Mouse (Mus musculus): ENCODE results near the gene Sbk3. TPM values are rescaled to one million over a fixed set of nuclear protein-coding genes. Genes with fewer than 3 reads are reported as not detected.
"Not testable (repeated sequence)": the region's sequence is repeated elsewhere in the genome, so short reads cannot be mapped to it uniquely, and the experiment has no call there.

Gene Sbk3
- 0.05 and 0.25 TPM in 2 replicates for polyA plus RNA-seq (2015; fragmentation: Nextera tagmentation; extraction: Ambion mirVana)

GRCm38 (mm10) chr7:4971068-4971467 lies at the start of gene Sbk3:
TSS of gene Sbk3 (minus strand) at chr7:4971168.
- no peak within 1 kb of the TSS for H3K9ac ChIP-seq
- H3K27ac ChIP-seq (replicated peaks), result no peak within 1 kb of the TSS
- ATAC-seq (ENCODE audit: insufficient number of reproducible peaks, low FRiP score, low TSS enrichment, low read depth), result no peak
- H3K4me2 ChIP-seq (replicated peaks), result no peak within 1 kb of the TSS
- no peaks in the 10 kb centered on the region for H3K27me3 ChIP-seq
- no peaks in the 10 kb centered on the region for H3K36me3 ChIP-seq
- H3K9me3 ChIP-seq (replicated peaks), result no peaks in the 10 kb centered on the region
- no peak within 1 kb of the TSS for H3K4me3 ChIP-seq (replicated peaks)
- WGBS, result 45% methylated on average over 6 of the region's 6 CpGs
- no peaks in the 10 kb centered on the region for H3K4me1 ChIP-seq

GRCm38 (mm10) chr7:5020685-5021084 lies 49.7 kb upstream of the Sbk3 start:
- H3K27ac ChIP-seq (replicated peaks), result peak overlapping the region; percentile 98
- H3K4me3 ChIP-seq (replicated peaks), result peak overlapping the region; percentile 89
- 0% methylated on average over 12 of the region's 15 CpGs for WGBS
- H3K9ac ChIP-seq, result peak overlapping the region; percentile 89
- no peak; the same call in 1 of the 2 replicates for ATAC-seq (ENCODE audit: insufficient number of reproducible peaks, low FRiP score, low TSS enrichment, low read depth)
- H3K9me3 ChIP-seq (replicated peaks), result no peaks in the 10 kb centered on the region
- peak overlapping the region; percentile 66 for H3K4me2 ChIP-seq (replicated peaks)
- H3K36me3 ChIP-seq, result peaks cover 51% of the 10 kb centered on the region
- H3K4me1 ChIP-seq, result peaks cover 23% of the 10 kb centered on the region
- no peaks in the 10 kb centered on the region for H3K27me3 ChIP-seq

DNA sequence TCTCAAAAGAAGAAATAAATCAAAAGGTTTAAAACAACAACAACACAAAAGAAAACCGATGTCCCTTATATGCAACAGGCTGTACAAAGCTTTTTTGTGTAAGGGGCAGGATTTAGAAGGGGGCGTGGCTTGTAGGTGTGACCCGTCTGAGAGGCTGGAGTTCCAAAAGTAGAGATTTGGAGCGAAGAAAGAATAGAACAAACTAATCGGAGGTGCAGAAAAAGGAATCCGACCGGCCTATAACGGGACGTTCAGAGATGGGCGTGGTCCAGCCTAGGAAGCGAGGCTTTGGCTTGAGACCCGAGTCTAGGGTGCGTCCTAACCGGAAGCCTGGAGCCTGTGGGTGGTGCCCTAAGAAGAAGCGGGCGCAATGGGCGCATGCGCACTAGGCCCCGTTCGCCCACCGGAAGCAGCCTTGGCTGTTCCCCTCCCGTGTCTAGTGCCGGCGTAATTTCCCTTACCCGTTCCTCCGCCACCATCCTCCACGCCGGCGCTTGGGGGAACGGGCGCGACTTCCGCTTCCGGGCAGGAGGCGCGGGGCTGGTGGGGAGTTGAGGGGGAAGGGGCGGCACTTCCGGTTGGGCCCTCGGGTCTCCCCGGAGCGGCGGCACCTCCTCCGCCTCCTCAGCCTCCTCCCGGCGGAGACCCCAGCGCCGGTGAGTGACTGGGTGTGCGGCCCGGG lies 49.2 kb upstream of the Sbk3 start, which contains the start of the genes Zfp865 and Ccdc106:
TSS of gene Zfp865 (plus strand) at position 377 of the 682 bp plus-strand sequence.
TSS of gene Ccdc106 (plus strand) at position 554 of the 682 bp plus-strand sequence.
- no peaks in the 10 kb centered on the region for H3K9me3 ChIP-seq (replicated peaks)
- H3K27ac ChIP-seq (replicated peaks), result peak within 1 kb of the TSS; percentile 98
- peak; percentile 91 for ATAC-seq (ENCODE audit: insufficient number of reproducible peaks, low FRiP score, low TSS enrichment, low read depth)
- under 1% methylated on average over 42 of the region's 49 CpGs for WGBS
- peak within 1 kb of the TSS; percentile 66 for H3K4me2 ChIP-seq (replicated peaks)
- peak within 1 kb of the TSS; percentile 89 for H3K9ac ChIP-seq
- peaks cover 23% of the 10 kb centered on the region for H3K4me1 ChIP-seq
- H3K4me3 ChIP-seq (replicated peaks), result peak within 1 kb of the TSS; percentile 89
- H3K36me3 ChIP-seq, result peaks cover 46% of the 10 kb centered on the region
- H3K27me3 ChIP-seq, result no peaks in the 10 kb centered on the region

DNA sequence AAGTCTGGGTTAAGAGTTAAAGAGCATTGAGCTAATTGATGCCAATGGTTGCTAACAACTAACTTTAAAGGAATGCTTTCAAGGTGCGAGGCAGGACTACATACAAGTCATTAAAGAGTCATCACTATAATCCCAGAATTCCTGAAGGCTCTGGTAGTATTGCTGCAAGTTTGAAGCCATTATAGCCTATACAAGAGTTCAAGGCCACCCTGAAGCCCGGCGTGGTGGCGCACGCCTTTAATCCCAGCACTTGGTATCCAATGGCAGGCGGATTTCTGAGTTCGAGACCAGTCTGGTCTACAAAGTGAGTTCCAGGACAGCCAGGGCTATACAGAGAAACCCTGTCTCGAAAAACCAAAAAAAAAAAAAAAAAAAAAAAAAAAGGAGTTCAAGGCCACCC lies 48.6 kb upstream of the Sbk3 start:
- H3K4me1 ChIP-seq, result peaks cover 23% of the 10 kb centered on the region
- WGBS, result 29% methylated on average over 8 of the region's 8 CpGs
- ATAC-seq (ENCODE audit: insufficient number of reproducible peaks, low FRiP score, low TSS enrichment, low read depth), result not testable (repeated sequence)

DNA sequence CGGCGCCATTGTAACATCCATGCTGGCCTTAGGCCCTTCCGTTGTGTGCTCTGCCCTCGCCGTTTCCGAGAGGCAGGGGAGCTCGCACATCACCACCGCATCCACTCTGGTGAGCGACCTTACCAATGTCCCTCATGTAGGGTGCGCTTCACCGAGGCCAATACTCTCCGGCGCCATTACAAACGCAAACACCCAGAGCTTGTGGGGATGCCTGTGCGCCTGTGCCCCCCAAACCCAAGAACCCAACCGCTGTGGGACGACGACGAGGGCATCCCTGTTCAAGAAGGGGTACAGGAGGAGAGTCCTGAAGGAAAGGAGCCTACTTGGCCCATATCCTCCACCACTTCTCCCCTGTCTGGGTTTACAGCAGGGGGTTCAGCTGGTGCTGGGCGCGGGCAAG lies 47.0 kb upstream of the Sbk3 start:
- H3K4me1 ChIP-seq, result peaks cover 18% of the 10 kb centered on the region
- H3K9me3 ChIP-seq (replicated peaks), result no peaks in the 10 kb centered on the region
- no peaks in the 10 kb centered on the region for H3K27me3 ChIP-seq
- peaks cover 25% of the 10 kb centered on the region for H3K36me3 ChIP-seq
- no peak overlapping the region for H3K27ac ChIP-seq (replicated peaks)
- no peak overlapping the region for H3K4me2 ChIP-seq (replicated peaks)
- 96% methylated on average over 21 of the region's 21 CpGs for WGBS
- no peak for ATAC-seq (ENCODE audit: insufficient number of reproducible peaks, low FRiP score, low TSS enrichment, low read depth)
- H3K9ac ChIP-seq, result no peak overlapping the region
- no peak overlapping the region for H3K4me3 ChIP-seq (replicated peaks)

More for the DNA sequence above, 48.6 kb upstream of the Sbk3 start:
- peak overlapping the region; percentile 66 for H3K4me2 ChIP-seq (replicated peaks)
- H3K4me3 ChIP-seq (replicated peaks), result peak overlapping the region; percentile 89
- peaks cover 40% of the 10 kb centered on the region for H3K36me3 ChIP-seq
- H3K9ac ChIP-seq, result peak overlapping the region; percentile 89; the same call in 1 of the 2 replicates
- not testable (repeated sequence) for H3K27me3 ChIP-seq; H3K9me3 ChIP-seq (replicated peaks)
- H3K27ac ChIP-seq (replicated peaks), result peak overlapping the region; percentile 98

DNA sequence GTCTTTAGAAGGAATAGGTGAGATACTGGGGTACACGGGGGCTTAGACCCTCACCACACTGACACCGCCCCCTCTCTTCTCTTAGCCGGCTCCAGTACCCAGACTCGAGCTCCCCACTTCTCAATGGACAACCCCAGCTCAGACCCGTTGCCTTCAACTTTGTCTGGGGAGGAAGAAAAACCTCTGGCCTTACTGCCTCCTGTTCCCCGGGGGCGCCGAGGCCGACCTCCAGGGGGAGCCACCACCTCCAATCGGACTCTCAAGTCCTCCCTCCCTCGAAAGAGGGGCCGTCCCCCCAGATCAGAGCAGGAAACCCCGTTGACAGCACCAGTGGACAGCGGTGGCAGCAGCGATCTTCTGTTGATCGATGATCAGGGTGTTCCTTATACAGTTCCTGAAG lies 46.4 kb upstream of the Sbk3 start:
- Histone ChIP-seq H3K4me1 (peaks cover 12% of the 10 kb centered on the region), H3K36me3 (peaks cover 24% of the 10 kb centered on the region), H3K4me3 (replicated peaks) (no peak overlapping the region), H3K27ac (replicated peaks) (no peak overlapping the region), H3K4me2 (replicated peaks) (no peak overlapping the region), H3K9me3 (replicated peaks) (no peaks in the 10 kb centered on the region), H3K9ac (no peak overlapping the region), H3K27me3 (no peaks in the 10 kb centered on the region)
- WGBS, result 95% methylated on average over 16 of the region's 16 CpGs
- ATAC-seq (ENCODE audit: insufficient number of reproducible peaks, low FRiP score, low TSS enrichment, low read depth), result no peak

- Histone ChIP-seq H3K4me3 (replicated peaks) (no peak overlapping the region), H3K27ac (replicated peaks) (no peak overlapping the region), H3K4me2 (replicated peaks) (no peak overlapping the region), H3K4me1 (peaks cover 8% of the 10 kb centered on the region), H3K9me3 (replicated peaks) (no peaks in the 10 kb centered on the region), H3K36me3 (peaks cover 24% of the 10 kb centered on the region), H3K9ac (no peak overlapping the region), H3K27me3 (no peaks in the 10 kb centered on the region)
- ATAC-seq (ENCODE audit: insufficient number of reproducible peaks, low FRiP score, low TSS enrichment, low read depth), result no peak
- WGBS, result 96% methylated on average over 2 of the region's 2 CpGs
Measured at GRCm38 (mm10) chr7:5016920-5017319, 46.0 kb upstream of the Sbk3 start.

GRCm38 (mm10) chr7:5016057-5016456 lies 45.1 kb upstream of the Sbk3 start:
- WGBS, result 56% methylated on average over 3 of the region's 3 CpGs
- no peaks in the 10 kb centered on the region for H3K9me3 ChIP-seq (replicated peaks)
- peak overlapping the region; percentile 50; the same call in 1 of the 2 replicates for H3K9ac ChIP-seq
- H3K4me2 ChIP-seq (replicated peaks), result peak overlapping the region; percentile 54
- H3K4me3 ChIP-seq (replicated peaks), result peak overlapping the region; percentile 74
- ATAC-seq (ENCODE audit: insufficient number of reproducible peaks, low FRiP score, low TSS enrichment, low read depth), result no peak
- H3K27ac ChIP-seq (replicated peaks), result peak overlapping the region; percentile 99
- peaks cover 1% of the 10 kb centered on the region for H3K4me1 ChIP-seq
- no peaks in the 10 kb centered on the region for H3K27me3 ChIP-seq
- H3K36me3 ChIP-seq, result peaks cover 28% of the 10 kb centered on the region

DNA sequence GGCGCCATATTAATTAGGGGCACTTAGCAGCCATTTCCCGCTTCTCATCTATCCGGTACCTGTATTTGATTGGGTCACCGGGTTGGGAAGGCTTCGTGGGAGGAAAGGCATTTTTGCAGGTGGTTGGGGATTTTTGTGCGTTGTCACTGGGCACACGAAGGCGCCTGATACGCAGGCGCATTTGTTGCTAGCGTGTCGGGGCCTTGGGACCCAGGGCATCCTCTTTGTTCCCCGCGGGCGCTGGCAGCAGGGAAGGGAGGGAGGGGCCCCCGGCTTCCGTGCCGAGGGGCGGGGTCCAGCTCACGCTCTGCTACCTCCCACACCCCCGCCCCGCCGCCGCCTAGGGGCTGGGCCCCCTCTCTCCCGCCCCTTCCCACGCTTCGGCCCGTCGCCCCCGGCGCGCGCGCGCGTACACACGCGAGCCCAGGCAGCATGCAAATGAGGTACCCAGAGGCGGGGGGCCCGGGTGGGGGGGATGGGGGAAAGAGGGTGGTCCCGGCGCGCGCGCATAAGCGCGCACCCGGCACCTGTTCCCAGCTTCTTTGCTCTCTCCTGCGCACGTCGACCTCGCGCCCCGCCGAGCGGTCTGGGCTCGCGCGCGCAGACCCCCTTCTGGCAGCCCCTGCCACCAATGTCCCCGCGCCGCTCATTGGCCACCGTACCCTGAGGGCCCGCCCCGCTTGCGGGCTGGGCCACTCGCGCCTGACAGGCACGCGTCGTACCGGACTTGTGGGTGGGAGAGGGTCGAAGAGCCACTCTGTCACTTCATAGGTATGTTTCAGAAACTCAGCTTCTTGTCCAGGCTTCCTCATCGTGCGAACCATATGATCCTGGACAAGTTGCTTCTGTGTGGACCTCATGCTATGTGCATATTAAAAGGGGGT lies 44.4 kb upstream of the Sbk3 start, which contains the start of gene Gm44973:
TSS of gene Gm44973 (plus strand) at position 379 of the 884 bp plus-strand sequence.
- Histone ChIP-seq H3K9ac (peak within 1 kb of the TSS; percentile 84), H3K27ac (replicated peaks) (peak within 1 kb of the TSS; percentile 99), H3K4me2 (replicated peaks) (peak within 1 kb of the TSS; percentile 54), H3K4me1 (no peaks in the 10 kb centered on the region), H3K4me3 (replicated peaks) (peak within 1 kb of the TSS; percentile 74), H3K9me3 (replicated peaks) (no peaks in the 10 kb centered on the region), H3K27me3 (no peaks in the 10 kb centered on the region), H3K36me3 (peaks cover 35% of the 10 kb centered on the region)
- peak; percentile 87 for ATAC-seq (ENCODE audit: insufficient number of reproducible peaks, low FRiP score, low TSS enrichment, low read depth)
- under 1% methylated on average over 61 of the region's 76 CpGs for WGBS

DNA sequence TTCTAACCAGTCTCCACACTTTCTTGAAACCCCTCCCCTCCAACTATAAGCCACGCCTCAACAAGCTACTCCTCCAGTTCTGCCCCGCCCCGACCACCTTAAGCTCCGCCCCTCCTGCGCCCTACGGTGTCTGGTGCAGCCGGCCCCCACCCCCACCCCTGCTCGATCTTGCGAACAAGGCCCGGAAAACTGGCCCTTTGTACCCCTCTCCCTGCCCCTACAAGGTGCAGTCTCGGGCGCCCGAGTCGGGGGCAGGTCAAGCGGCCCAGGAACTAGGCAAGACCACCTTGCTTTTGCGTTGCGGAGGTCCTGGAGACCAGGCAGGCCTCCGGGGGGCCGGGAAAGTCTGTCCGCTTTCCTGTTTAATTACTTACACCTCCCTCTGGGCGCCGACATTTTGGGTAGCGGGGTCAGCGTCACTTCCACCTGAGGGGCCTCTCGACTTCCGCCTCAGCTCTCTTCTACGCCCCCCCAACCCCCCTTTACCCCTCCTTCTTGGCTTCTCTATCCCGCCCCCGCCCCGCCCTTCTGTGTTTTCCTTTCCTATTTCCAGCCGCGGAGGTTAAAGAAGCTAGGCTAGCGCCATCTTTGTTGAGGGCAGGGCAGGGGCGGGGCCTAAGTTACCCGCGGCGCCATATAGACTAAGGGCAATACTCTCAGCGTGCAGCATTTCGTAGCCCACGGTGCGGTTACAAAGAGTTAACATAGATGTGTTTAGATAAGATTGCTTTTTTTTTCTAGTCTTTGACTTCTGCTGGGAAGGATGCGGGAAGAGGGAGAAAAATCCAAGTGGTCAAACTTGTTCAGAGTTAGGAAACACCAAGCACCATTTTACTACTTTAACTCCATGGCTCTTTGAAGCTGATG lies 43.5 kb upstream of the Sbk3 start, which contains the start of the genes Zfp524 and Fiz1:
TSS of gene Zfp524 (plus strand) at position 165 of the 867 bp plus-strand sequence.
TSS of gene Fiz1 (minus strand) at position 447 of the 867 bp plus-strand sequence.
- no peaks in the 10 kb centered on the region for H3K9me3 ChIP-seq (replicated peaks)
- no peaks in the 10 kb centered on the region for H3K4me1 ChIP-seq
- H3K27me3 ChIP-seq, result no peaks in the 10 kb centered on the region
- peak within 1 kb of the TSS; percentile 54 for H3K4me2 ChIP-seq (replicated peaks)
- peak within 1 kb of the TSS; percentile 74 for H3K4me3 ChIP-seq (replicated peaks)
- H3K36me3 ChIP-seq, result peaks cover 44% of the 10 kb centered on the region
- H3K9ac ChIP-seq, result peak within 1 kb of the TSS; percentile 84
- peak; percentile 88 for ATAC-seq (ENCODE audit: insufficient number of reproducible peaks, low FRiP score, low TSS enrichment, low read depth)
- peak within 1 kb of the TSS; percentile 99 for H3K27ac ChIP-seq (replicated peaks)
- under 1% methylated on average over 42 of the region's 42 CpGs for WGBS
